Mouse (Mus musculus) heart, postnatal 4 days (tissue): Measurements from ENCODE around the gene Vcpkmt. TPM values are rescaled to one million over a fixed set of nuclear protein-coding genes. Genes with fewer than 3 reads are reported as not detected.
A peak's percentile ranks its signal among the peaks of the same experiment; 100 is the strongest.

Experiments used
- DNase-seq: peaks from one replicate; pipeline ENCODE4 v3.0.0; 2021
- microRNA-seq, 2 experiments: library from miRNA; unstranded; fragments of <30 nt; microRNA quantifications; one replicate each; pipeline ENCODE4 v1.2.0; 2021 to 2022
- total RNA-seq, 2 experiments: library from RNA; stranded (reverse); gene quantifications; 2 replicates each; pipeline ENCODE4 v1.2.3; 2021

The Vcpkmt gene
- total RNA-seq, 2 experiments from 2014 or later: 6.3 to 6.9 TPM

DNA sequence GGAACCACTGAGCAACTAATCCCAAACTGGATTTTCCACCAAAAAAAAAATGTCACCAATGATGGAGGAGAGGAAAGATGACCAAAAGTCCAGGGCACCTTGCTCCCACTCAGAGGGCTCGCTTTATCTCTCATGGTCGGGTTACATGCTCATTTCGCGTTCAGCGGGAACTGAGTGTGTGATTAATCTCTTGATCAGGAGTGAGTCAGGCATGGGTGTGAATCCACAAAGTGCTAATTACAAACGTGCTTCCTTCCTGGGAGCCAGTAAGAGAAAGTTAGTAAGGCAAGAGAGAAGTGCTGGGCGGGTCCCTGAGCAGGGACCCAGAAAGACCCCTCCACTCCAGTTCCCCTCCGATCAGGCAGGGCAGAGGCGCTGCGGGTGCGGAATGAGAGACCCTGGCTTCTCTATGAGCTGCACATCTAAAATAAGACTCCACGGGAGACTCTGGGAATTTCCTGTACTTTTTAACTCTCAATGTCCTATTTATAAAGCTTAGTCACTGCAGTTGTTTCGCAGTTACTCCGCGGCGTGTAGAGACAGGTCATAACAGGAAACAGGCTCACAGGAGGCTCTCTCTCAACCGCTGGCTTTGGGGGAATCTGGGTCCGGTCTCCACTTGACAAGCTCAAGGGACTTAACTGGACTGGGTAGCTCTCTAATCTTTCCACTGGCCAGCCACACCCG lies 45.0 kb downstream of the Vcpkmt start:
- peak; percentile 68 for DNase-seq

DNA sequence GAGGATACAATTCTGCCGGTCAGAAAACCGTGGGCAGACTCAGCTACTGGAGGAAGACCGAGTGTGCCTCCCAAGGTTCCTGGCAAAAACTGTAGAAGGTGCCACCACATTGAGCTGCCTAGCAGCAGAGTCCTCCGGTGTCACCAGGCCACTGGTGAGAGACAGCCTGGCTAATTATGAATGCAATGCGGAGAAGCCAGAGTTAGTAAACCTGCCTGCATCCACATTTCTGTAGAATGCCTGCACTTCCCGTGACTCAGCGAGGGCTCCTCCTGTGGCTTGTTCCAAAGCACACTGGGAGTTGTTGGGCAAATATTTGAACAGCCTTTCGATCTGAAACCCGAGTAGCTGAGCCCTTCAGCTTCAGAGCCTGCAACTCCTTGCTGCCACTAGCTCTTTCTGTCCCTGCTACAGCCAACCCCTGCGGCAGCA lies 45.6 kb downstream of the Vcpkmt start:
- DNase-seq: peak; percentile 50

GRCm38 (mm10) chr12:69536616-69537242 lies 46.1 kb downstream of the Vcpkmt start:
- no peak for DNase-seq

GRCm38 (mm10) chr12:69533237-69533636 lies 49.6 kb downstream of the Vcpkmt start:
- peak; percentile 3 for DNase-seq

GRCm38 (mm10) chr12:69532530-69532929 lies 50.3 kb downstream of the Vcpkmt start:
- DNase-seq: no peak

DNA sequence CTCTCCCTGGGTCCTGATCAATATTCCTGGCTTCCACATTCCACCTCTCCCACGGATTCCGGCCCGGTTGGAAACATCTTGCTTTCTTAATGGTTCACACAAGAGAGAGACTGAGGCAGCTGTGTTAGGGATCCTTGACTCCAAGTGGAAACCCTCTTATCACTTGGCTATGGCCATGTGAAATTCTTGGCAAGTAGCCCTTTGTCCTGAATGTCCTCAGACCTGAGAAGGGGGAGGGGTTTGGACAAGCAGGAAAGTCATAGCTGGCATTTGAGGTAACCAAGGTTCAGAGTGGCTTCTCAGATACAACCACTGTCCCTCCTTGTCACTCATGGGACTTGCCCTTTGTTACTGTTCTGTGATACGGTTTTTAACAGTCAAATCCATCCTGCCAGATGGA lies 50.7 kb downstream of the Vcpkmt start:
- peak; percentile 39 for DNase-seq

- peak; percentile 2 for DNase-seq
These were observed 53.0 kb downstream of the Vcpkmt start for GRCm38 (mm10) chr12:69529694-69530403.

DNA sequence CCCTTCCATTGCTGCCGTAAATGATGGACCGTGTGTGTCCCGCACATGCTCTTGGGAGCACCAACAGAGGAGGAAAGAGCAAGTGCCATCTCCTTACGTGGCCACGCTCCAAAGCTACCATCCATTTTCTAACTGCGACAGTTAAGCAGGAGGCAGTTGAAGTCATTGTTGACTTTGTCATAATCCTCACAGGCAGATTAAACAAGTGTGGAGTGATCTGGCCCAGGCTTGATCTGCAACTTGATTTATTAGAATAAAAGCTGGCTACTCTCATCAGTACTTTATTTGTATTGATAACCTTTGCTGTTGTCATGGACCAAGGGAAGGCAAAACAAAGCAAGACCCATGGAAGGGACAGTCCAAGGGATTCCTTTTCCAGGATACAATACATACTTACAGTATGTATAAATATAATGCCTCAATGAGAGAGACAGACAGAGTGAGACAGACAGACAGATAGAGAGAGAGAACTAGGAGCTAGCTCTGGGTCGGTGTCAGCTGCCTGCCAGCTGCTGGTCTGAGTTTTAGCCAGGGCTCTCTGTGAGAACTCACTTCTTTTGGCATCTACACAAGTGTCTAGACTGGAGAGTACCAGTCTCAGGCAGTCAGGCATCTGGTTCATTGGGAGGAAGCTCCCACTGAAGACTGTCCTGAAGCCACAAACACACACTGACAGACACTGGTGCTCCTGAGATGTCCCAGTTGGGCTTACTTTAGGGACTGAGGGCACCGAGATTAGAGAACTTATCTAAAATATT lies 54.4 kb downstream of the Vcpkmt start:
- DNase-seq: no peak

Small RNAs within 50 kb of the gene (microRNA-seq; reads per million reads assigned to microRNA genes)
- 0 reads per million in 2 experiments for gene Gm23018

Other genes with a start within 250 kb of the Vcpkmt start
- gene Nemf, start 225.9 kb downstream of the Vcpkmt start, total RNA-seq: 10 to 100 TPM; 31.9 to 33.2 TPM
- 100 to 1,000 TPM; 103 to 104 TPM for gene Arf6, start 210.9 kb downstream of the Vcpkmt start, total RNA-seq
- under 1 TPM; 0.48 to 0.77 TPM for gene Gm9887, start 210.6 kb downstream of the Vcpkmt start, total RNA-seq
- 10 to 100 TPM; 28.2 to 30.3 TPM for gene Sos2, start 98.8 kb upstream of the Vcpkmt start, total RNA-seq
- gene L2hgdh, start 141.8 kb upstream of the Vcpkmt start, total RNA-seq: 10 to 100 TPM; 23.5 to 23.8 TPM
- 10 to 100 TPM; 16.9 to 21.2 TPM for gene Atp5s, start 141.9 kb upstream of the Vcpkmt start, total RNA-seq
- gene Cdkl1, start 208.2 kb upstream of the Vcpkmt start, total RNA-seq: 10 to 100 TPM; 12.3 to 12.7 TPM